Mouse (Mus musculus) mouse trophoblast stem cell (cell line): Measurements from ENCODE around the gene Gm8660.
"Not testable (repeated sequence)": the region's sequence is repeated elsewhere in the genome, so short reads cannot be mapped to it uniquely, and the experiment has no call there.

ENCODE experiments used
- in situ Hi-C, 2 experiments: fragments of 300-500 bp; cut with MseI, MboI; formaldehyde crosslinking; loops; 2 replicates in 1 of 2; 3 replicates in 1 of 2; pipeline ENCODE4 v1.15.1; 2025

Gene Gm8660

DNA sequence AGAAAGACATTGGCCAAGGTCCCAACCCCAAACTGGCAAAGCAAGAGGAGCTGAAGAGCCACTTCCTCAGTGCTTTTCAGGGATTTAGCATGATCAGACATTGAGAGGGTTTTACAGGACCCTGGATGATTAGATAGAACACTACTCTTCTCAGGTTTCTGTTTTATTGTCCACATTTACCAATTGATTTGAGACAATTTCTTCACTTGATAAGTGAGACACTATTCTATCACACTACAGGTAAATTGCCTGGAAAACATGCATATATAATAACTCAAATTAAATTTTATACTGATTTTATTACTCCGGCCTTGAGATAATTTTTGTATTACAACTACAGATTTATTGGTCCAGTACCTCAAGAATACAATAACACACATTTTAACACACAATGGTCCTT is at the start of gene Gm8660:
Gene Gm8660 (minus strand): TSS at position 101 of the 400 bp plus-strand sequence.
- in situ Hi-C loops = not testable (repeated sequence)

DNA sequence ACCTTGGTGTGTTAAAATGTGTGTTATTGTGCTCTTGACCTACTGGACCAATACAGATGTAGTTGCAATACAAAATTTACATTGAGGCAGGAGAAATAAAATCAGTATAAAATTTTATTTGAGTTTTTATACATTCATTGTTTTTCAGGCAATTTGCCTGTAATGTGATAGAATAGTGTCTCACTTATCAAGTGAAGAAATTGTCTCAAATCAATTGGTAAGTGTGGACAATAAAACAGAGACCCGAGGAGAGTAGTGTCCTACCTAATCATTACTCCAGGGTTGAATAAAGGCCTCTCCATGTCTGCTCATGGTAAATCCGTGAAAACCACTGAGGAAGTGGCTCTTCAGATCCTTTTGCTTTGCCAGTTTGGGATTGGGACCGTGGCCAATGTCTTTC is 42.4 kb upstream of the Gm8660 start, which contains the start of gene Vmn1r148:
Gene Vmn1r148 (plus strand): TSS at position 301 of the 400 bp plus-strand sequence.
- in situ Hi-C loops = not testable (repeated sequence)

DNA sequence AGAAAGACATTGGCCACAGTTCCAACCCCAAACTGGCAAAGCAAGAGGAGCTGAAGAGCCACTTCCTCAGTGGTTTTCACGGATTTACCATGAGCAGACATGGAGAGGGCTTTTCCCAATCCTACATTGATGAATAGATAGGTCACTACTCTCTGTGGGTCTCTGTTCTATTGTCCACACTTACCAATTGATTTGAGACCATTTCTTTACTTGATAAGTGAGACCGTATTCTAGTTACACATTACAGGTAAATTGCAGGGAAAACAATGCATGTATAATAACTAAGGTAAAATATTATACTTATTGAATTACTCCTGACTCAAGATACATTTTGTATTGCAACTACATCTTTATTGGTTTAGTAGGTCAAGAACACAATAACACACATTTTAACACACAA is 41.2 kb downstream of the Gm8660 start, which contains the start of gene Gm4187:
Gene Gm4187 (minus strand): TSS at position 101 of the 400 bp plus-strand sequence.
- in situ Hi-C loops = not testable (repeated sequence)
